Mouse (Mus musculus) adrenal gland, postnatal 4 days (tissue): Measurements from ENCODE around the gene Cdc27. TPM values are rescaled to one million over a fixed set of nuclear protein-coding genes. Genes with fewer than 3 reads are reported as not detected.

Source experiments
- DNase-seq, 2 experiments: peaks; one replicate each; pipeline ENCODE4 v3.0.0; 2021 to 2022; ENCODE audit warnings: low spot score in 2 of 2, mixed read lengths in 2 of 2
- total RNA-seq, 2 experiments: library from RNA; stranded (reverse); gene quantifications; 2 replicates each; pipeline ENCODE4 v1.2.3; 2021

Cdc27 gene
- total RNA-seq, 2 experiments from 2014 or later = 62.1 to 64.1 TPM

DNA sequence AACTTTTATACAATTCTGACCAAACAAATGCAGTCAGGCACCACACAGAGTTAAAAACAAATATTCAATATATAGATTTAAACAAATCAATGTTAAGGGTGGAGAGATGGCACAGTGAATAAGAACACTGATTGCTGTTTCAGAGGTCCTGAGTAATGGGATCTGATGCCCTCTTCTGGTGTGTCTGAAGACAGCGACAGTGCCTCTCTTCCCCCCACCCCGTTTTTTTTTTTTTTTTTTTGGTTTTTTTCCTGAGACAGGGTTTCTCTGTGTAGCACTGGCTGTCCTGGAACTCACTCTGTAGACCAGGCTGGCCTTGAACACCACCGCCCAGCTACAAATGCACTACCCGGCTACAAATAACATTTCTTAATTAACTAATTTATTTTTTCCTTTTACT is 42.0 kb downstream of the Cdc27 start:
- no peak for DNase-seq

DNA sequence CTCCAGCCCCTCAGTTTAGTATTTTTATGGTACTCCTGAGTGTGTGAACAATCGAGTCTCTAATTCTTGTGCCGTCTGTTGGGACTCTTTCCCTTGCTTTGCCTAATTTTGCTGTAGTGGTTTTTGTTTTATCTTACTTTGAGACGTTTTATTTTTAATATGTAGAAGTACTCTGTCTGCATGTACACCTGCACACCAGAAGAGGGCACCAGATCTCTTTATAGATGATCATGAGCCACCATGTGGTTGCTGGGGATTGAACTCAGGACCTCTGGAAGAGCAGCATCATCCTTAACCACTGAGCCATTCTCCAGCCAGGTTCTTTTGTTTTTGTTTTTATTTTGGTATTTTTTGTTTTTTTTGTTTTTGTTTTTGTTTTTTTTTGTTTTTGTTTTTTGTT is 62.1 kb downstream of the Cdc27 start:
- DNase-seq = no peak

DNA sequence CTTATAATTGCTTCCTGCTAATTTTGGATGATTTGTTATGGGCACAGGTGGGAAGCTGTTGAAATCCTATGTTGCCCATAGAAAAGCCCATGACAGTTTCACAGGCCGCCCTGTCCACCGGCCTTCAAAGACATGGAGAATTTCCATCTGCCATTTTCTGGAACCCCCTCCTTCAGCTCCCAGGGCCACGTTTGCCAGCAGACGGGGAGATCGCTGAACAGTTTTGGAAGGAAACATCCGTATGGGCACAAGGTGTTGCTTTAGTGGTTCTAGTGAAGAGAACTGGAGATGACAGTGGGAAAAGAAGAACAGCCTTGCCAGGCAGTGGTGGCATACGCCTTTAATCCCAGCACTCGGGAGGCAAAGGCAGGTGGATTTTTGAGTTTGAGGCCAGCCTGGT is 68.4 kb downstream of the Cdc27 start:
- no peak for DNase-seq

DNA sequence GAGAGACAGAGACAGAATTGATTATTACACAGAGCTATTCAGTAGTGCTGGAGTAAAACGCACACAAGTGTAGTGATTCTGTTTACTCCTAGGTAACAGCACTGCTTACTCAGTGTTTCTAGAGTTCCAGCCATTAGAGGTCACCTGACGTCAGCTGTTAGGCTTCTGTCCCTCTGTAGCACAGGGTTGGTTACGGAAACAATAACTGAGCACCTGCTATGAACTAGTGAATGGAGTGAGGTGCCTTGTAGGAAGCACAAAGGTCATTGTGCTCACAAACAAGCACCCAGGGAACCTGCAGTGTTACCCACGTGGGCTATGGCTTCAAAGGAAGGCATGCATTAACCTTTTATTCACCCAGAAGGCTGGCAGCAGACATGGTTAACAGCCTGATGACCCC is 70.9 kb downstream of the Cdc27 start:
- no peak for DNase-seq

DNA sequence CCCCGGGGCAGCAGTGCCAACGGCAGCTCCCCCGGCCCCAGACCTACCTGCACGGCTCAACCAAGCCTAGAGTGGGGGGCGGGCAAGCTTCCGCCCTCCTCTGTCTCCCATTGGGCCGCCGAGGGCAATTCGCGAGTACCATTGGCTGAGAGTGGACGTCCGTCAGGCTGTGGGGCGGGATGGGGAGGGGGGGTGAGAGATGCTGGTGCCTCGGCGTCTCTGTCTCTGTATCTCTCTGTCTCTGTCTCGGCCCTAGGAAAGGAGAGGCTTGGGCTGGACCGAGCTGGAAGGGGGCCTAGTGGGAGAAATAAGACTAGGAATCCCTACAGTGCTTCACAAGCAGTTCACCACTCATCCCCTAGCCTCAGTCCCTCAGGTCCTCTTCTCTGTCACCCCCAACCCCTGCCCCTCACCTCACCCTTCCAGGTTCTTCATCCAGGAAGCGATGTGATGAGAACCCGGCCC is 81.0 kb downstream of the Cdc27 start:
- peak; percentile 78 to 81 for DNase-seq

DNA sequence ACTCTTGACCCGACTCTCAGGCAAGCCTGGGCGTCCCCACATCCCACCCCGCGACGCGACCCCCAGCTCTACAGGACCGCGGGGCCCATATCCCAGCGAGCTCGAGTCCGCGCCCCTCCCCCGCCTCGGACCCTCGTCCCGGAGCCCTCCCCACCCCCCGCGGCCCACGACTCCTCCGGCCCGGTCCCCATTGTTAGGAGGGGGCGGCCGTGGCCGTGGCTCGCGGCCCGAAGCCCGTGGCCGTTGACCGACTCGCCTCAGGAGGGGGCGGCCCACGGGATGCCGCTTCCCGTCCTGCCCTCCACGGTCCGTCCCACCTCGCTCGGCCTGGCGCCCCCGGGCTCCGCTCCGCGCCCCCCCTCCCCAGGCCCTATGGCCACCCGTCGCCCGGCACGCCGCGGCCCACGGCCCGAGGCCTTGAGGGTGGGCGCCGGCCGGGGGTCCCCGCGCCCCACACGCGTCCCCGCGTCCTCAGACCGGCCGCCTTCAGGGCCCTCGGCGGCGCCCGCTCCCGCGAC is 81.6 kb downstream of the Cdc27 start, which contains the start of gene Kansl1:
Kansl1 (minus strand) TSS at position 111 of the 518 bp plus-strand sequence.
- DNase-seq = peak; percentile 8 to 15

DNA sequence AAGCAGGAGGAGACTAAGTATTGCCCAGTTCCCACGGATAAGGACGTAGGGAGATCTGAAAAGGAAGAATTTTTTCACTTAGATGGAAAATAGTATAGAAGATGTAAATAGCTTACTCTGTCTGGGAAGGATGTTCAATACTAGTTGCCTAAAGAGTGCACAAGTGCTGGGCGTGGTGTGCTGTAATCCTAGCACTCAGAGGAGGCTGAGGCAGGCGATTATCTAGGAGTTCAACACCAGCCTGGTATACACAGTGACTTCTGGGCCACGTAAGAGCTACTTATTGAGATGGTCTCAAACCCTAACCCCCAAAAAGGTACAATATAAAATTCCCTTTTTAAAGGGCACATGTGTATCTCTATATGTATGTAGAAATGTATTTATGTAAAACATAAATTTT is 82.7 kb downstream of the Cdc27 start:
- no peak for DNase-seq

DNA sequence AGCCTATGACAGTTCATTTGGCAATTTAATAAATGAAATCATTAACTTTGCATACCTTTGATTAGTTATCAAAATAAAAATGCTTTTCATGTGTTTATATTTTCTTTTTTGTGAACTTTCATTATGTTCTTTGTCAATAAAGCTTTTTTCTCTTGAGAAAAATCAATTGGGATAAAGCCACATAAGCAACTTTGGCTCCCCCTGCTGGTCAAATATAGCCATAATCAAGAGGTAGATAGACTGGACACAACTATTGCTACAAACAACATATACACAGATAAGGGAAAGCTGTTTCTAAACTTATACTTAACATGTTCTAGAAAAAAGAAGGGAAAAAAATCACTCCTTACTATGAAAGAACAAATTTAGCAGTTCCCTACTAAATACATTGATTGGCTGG is 88.9 kb downstream of the Cdc27 start:
- peak in 1 of 2 experiments; percentile 16 for DNase-seq

DNA sequence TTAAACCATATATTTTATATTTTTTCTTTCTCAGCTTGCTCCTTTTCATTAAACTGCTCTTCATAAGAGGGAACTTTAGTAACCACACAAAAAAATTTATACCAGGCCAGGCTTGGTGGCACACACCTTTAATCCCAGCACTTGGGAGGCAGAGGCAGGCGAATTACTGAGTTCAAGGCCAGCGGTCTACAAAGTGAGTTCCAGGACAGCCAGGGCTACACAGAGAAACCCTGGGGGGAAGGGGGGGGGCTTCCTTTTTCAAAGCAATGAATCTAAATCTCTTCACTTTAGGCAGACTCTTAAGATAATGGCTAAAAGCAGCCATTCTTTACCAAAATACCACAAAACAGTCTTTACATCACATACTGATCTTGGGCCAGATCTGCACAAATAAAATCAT is 90.7 kb downstream of the Cdc27 start:
- DNase-seq = no peak

DNA sequence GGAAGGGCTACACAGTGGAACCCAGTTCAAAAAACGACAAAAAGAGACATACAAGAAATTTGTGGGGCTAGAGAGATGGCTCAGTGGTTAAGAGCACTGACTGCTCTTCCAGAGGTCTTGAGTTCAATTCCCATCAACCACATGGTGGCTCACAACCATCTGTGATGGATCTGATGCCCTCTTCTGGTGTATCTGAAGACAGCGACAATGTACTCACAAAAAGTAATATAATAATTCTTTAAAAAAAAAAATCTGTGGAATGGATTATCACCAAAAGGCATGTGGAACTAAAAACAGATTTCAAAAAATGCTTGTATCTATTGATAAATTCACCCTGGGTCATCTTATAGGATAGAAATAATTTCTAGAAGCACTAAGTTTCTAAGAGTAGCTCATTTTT is 91.9 kb downstream of the Cdc27 start:
- DNase-seq = no peak

Other genes with a start within 250 kb of the Cdc27 start
- gene Kansl1, start 81.8 kb downstream of the Cdc27 start, total RNA-seq = 10 to 100 TPM; 63.3 to 63.6 TPM
- gene Myl4, start within 50 bp of the Cdc27 start, total RNA-seq = 10 to 100 TPM in 1 of 2 experiments, 1 to 10 TPM in 1; 5.4 to 15.4 TPM
- gene Itgb3, start 57.4 kb upstream of the Cdc27 start, total RNA-seq = 10 to 100 TPM; 12.9 to 16.6 TPM
- gene Gm11639, start 135.1 kb upstream of the Cdc27 start, total RNA-seq = under 1 TPM; 0.06 to 0.11 TPM